Mouse (Mus musculus) cerebellum, adult 9-11 months (tissue): ENCODE measurements at regions not wholly inside any gene's neighbourhood (a gene's known extent, or its start where the extent isn't known, plus 50 kb on each side); places are given as distances from the start of the nearest gene placed in this dataset.
A peak's percentile ranks its signal among the peaks of the same experiment; 100 is the strongest.

Source experiments
- DNase-seq: peaks from one replicate; pipeline ENCODE4 v3.0.0; 2022

- DNase-seq: no peak
Observed at GRCm38 (mm10) chr11:31721908-31722307, 50.2 kb upstream of the Bod1 start.

- DNase-seq: no peak
Observed at GRCm38 (mm10) chr11:31724506-31724905, 52.8 kb upstream of the Bod1 start.

GRCm38 (mm10) chr11:31725936-31726647, 54.4 kb upstream of the Bod1 start:
- no peak for DNase-seq

- DNase-seq: no peak
Observed at GRCm38 (mm10) chr11:31727289-31727688, 55.6 kb upstream of the Bod1 start.

- no peak for DNase-seq
Observed at GRCm38 (mm10) chr11:31729728-31730127, 58.0 kb upstream of the Bod1 start.

GRCm38 (mm10) chr11:31730181-31730580, 58.5 kb upstream of the Bod1 start:
- DNase-seq: no peak

- DNase-seq: no peak
Observed at GRCm38 (mm10) chr11:31730680-31731079, 59.0 kb upstream of the Bod1 start.

GRCm38 (mm10) chr11:31731459-31731858, 59.8 kb upstream of the Bod1 start:
- no peak for DNase-seq

GRCm38 (mm10) chr11:31732342-31732741, 60.7 kb upstream of the Bod1 start:
- no peak for DNase-seq

GRCm38 (mm10) chr11:31732958-31733357, 61.3 kb upstream of the Bod1 start:
- no peak for DNase-seq

GRCm38 (mm10) chr11:31734091-31734490, 62.4 kb upstream of the Bod1 start:
- peak; percentile 55 for DNase-seq

- no peak for DNase-seq
Observed at GRCm38 (mm10) chr11:31735257-31735656, 63.6 kb upstream of the Bod1 start.

GRCm38 (mm10) chr11:31736086-31736485, 64.4 kb upstream of the Bod1 start:
- no peak for DNase-seq

- no peak for DNase-seq
Observed at GRCm38 (mm10) chr11:31736556-31737089, 64.9 kb upstream of the Bod1 start.

GRCm38 (mm10) chr11:31738148-31739021, 66.7 kb upstream of the Bod1 start:
- DNase-seq: peak; percentile 52

GRCm38 (mm10) chr11:31740409-31740808, 68.7 kb upstream of the Bod1 start:
- no peak for DNase-seq

GRCm38 (mm10) chr11:31742160-31742559, 70.5 kb upstream of the Bod1 start:
- DNase-seq: no peak

GRCm38 (mm10) chr11:31744076-31744785, 72.5 kb upstream of the Bod1 start:
- DNase-seq: no peak

GRCm38 (mm10) chr11:31745028-31745865, 73.6 kb upstream of the Bod1 start:
- DNase-seq: no peak

GRCm38 (mm10) chr11:31745866-31746248, 74.2 kb upstream of the Bod1 start:
- no peak for DNase-seq

GRCm38 (mm10) chr11:31746488-31746887, 74.8 kb upstream of the Bod1 start:
- DNase-seq: no peak

GRCm38 (mm10) chr11:31746939-31747338, 75.3 kb upstream of the Bod1 start:
- no peak for DNase-seq
